Mouse (Mus musculus) lung, postnatal 0 days (tissue): ENCODE results near the gene Ramp2. TPM values are rescaled to one million over a fixed set of nuclear protein-coding genes. Genes with fewer than 3 reads are reported as not detected.
A peak's percentile ranks its signal among the peaks of the same experiment; 100 is the strongest.

Source experiments
- ATAC-seq: fragments of 200-750 bp; cut with Nextera tagmentation; 2 replicates; pipeline ENCODE4 v1.8.0; 2017; ENCODE audit warnings: moderate library complexity
- DNase-seq: peaks from one replicate; pipeline ENCODE4 v3.0.0-alpha.2; 2016; ENCODE audit warnings: low spot score
- H3K27ac ChIP-seq: fragments of 300-500 bp; sonication (generic); 2 replicates; pipeline ENCODE4 v1.5.1; 2014; ENCODE audit warnings: antibody characterized with exemption, mild to moderate bottlenecking, low read length, mixed read lengths
- H3K27me3 ChIP-seq: fragments of 300-500 bp; sonication (generic); replicated peaks from 2 replicates; pipeline ENCODE4 v1.6.1; 2014; ENCODE audit warnings: low read length, mixed read lengths; ENCODE audit not compliant: insufficient read depth
- H3K36me3 ChIP-seq: fragments of 300-500 bp; sonication (generic); 2 replicates; pipeline ENCODE4 v1.6.1; 2014; ENCODE audit warnings: low read length, mixed read lengths; ENCODE audit not compliant: insufficient read depth
- H3K4me1 ChIP-seq: fragments of 300-500 bp; sonication (generic); 2 replicates; pipeline ENCODE4 v1.6.1; 2014; ENCODE audit warnings: antibody characterized with exemption, low read depth, low read length, mixed read lengths; ENCODE audit not compliant: insufficient read depth
- H3K4me2 ChIP-seq: fragments of 300-500 bp; sonication (generic); replicated peaks from 2 replicates; pipeline ENCODE4 v1.6.1; 2014; ENCODE audit warnings: low read depth, mild to moderate bottlenecking, low read length, moderate library complexity, mixed read lengths
- H3K4me3 ChIP-seq: fragments of 300-500 bp; sonication (generic); 2 replicates; pipeline ENCODE4 v1.5.1; 2014; ENCODE audit warnings: low read depth, low read length
- H3K9ac ChIP-seq: fragments of 300-500 bp; sonication (generic); replicated peaks from 2 replicates; pipeline ENCODE4 v1.6.1; 2014; ENCODE audit warnings: low read depth, mild to moderate bottlenecking
- H3K9me3 ChIP-seq: fragments of 300-500 bp; sonication (generic); 2 replicates; pipeline ENCODE4 v1.6.1; 2016; ENCODE audit warnings: low read length, mixed read lengths
- CTCF ChIP-seq: IDR thresholded peaks from 2 replicates; pipeline ENCODE4 v1.5.1; 2016; ENCODE audit warnings: antibody characterized with exemption, mild to moderate bottlenecking
- EP300 ChIP-seq: IDR thresholded peaks from 2 replicates; pipeline ENCODE4 v1.6.1; 2016; ENCODE audit warnings: antibody characterized with exemption, mild to moderate bottlenecking, control low read depth
- WGBS: fragments of 180-500 bp; shearing (Covaris S2); extraction: QIAGEN DNeasy Blood & Tissue Kit; methylation state at CpG from one replicate; pipeline ENCODE4 v1.1.7; 2014; 5-methylcytosine and 5-hydroxymethylcytosine counted together
- polyA plus RNA-seq: library from polyadenylated mRNA; unstranded; fragments of >200 nt; fragmentation: Nextera tagmentation; extraction: Ambion mirVana; gene quantifications from 2 replicates; pipeline ENCODE4 v1.2.1, GENCODE M21; 2015

Gene Ramp2
- polyA plus RNA-seq, result 759 and 834 TPM in 2 replicates

GRCm38 (mm10) chr11:101245855-101246701 is at the start of gene Ramp2:
Gene Ramp2 (plus strand): TSS chr11:101246028.
- peak within 1 kb of the TSS; percentile 92 for H3K27ac ChIP-seq
- TF ChIP-seq CTCF (peak; percentile 3; the same call in 1 of the 2 replicates), EP300 (no peak)
- 0 out of 2 replicates have a peak, but pooled peaks cover 3% of the 10 kb centered on the region for H3K27me3 ChIP-seq
- no peaks in the 10 kb centered on the region for H3K4me1 ChIP-seq
- 1% methylated on average over 47 of the region's 63 CpGs for WGBS
- H3K9me3 ChIP-seq, result no peaks in the 10 kb centered on the region
- ATAC-seq (peak; percentile 84), DNase-seq (peak; percentile 69)
- no peaks in the 10 kb centered on the region for H3K36me3 ChIP-seq
- peak within 1 kb of the TSS; percentile 64 for H3K9ac ChIP-seq
- peak within 1 kb of the TSS; percentile 50 for H3K4me3 ChIP-seq
- H3K4me2 ChIP-seq, result peak within 1 kb of the TSS; percentile 70

DNA sequence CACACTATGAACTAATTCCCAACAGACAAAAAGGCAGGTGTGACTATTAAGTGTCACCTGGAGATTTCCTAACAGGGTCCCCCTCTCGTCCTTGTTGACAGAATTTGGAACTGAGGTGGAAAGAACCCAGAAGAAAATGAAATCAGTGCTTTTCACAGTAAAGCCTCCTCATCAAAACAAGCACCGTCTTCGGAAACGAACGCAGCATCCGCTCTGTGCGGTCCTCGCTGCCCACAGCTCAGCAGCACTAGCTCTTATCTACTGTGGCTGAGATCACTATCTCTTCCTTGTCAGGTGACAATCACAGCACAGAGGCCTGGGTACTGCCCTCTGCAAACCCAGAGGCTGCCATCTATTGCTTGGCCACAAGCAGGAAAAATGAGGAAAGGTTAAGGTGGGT is 49.7 kb upstream of the Ramp2 start:
- Histone ChIP-seq H3K36me3 (peaks cover 44% of the 10 kb centered on the region), H3K4me2 (no peak overlapping the region), H3K4me3 (no peak overlapping the region), H3K27me3 (no peaks in the 10 kb centered on the region), H3K9ac (no peak overlapping the region), H3K9me3 (no peaks in the 10 kb centered on the region), H3K27ac (no peak overlapping the region), H3K4me1 (no peaks in the 10 kb centered on the region)
- 81% methylated on average over 8 of the region's 8 CpGs for WGBS
- TF ChIP-seq CTCF, result no peak
- TF ChIP-seq EP300, result no peak
- DNase-seq, result no peak
- no peak for ATAC-seq

DNA sequence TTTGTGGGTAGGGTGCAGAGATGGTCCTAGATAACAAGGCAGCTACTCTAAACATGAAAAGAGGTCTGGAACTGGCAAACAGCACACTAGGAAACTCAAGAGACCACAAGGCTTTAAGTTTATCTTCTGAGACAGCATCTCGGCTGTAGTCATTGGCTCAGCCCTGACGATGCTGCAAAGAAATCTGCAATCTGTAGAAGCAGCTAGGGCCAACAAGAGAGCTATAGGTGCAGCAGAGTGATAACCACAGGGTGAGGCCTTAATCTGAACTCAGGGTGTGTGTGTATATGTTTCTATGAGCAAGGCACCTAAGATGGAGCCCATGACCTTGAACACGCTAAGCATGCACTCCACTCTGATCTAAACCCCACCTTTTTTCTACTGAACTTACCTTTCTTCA is 46.3 kb upstream of the Ramp2 start:
- no peaks in the 10 kb centered on the region for H3K9me3 ChIP-seq
- no peak overlapping the region for H3K4me3 ChIP-seq
- TF ChIP-seq EP300 (no peak), CTCF (no peak)
- peaks cover 50% of the 10 kb centered on the region for H3K36me3 ChIP-seq
- no peak for ATAC-seq
- WGBS, result 72% methylated on average over 3 of the region's 3 CpGs
- no peak overlapping the region for H3K4me2 ChIP-seq
- DNase-seq, result no peak
- H3K9ac ChIP-seq, result no peak overlapping the region
- no peaks in the 10 kb centered on the region for H3K4me1 ChIP-seq
- no peaks in the 10 kb centered on the region for H3K27me3 ChIP-seq
- no peak overlapping the region for H3K27ac ChIP-seq

GRCm38 (mm10) chr11:101200986-101201385 is 44.8 kb upstream of the Ramp2 start:
- WGBS, result 21% methylated on average over 7 of the region's 7 CpGs
- H3K9ac ChIP-seq, result no peak overlapping the region
- DNase-seq (peak; percentile 69), ATAC-seq (no peak)
- no peaks in the 10 kb centered on the region for H3K4me1 ChIP-seq
- H3K4me2 ChIP-seq, result no peak overlapping the region
- no peak overlapping the region for H3K27ac ChIP-seq
- H3K27me3 ChIP-seq, result no peaks in the 10 kb centered on the region
- H3K4me3 ChIP-seq, result no peak overlapping the region
- H3K9me3 ChIP-seq, result no peaks in the 10 kb centered on the region
- TF ChIP-seq CTCF (peak; percentile 78), EP300 (no peak)
- H3K36me3 ChIP-seq, result peaks cover 53% of the 10 kb centered on the region

DNA sequence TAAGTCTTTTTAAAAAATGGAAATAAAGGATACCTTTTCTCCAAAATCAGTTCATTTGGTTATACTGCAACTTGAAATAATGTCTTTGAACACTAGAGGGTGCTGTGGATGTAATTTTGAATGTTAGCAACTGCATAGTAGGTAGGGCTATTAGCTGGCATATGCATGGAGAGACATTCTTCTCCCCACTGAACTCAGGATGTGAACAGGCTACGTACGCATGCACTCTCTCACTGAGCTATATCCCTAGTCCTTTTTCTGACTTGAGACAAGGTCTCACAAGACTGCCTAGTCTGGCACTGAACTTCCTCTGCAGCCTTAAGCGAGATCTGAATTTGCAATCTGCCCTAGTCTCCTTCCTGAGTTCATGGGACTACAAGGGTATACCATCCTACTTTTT is 33.9 kb upstream of the Ramp2 start:
- H3K4me1 ChIP-seq, result no peaks in the 10 kb centered on the region
- no peaks in the 10 kb centered on the region for H3K9me3 ChIP-seq
- no peak overlapping the region for H3K4me3 ChIP-seq
- H3K9ac ChIP-seq, result no peak overlapping the region
- H3K27me3 ChIP-seq, result no peaks in the 10 kb centered on the region
- TF ChIP-seq CTCF, result peak; percentile 86
- no peak for TF ChIP-seq EP300
- 0 out of 2 replicates have a peak overlapping the region, but pooled peaks have one; percentile 32 for H3K27ac ChIP-seq
- DNase-seq (peak; percentile 91), ATAC-seq (peak; percentile 92)
- WGBS, result 30% methylated on average over 3 of the region's 3 CpGs
- no peak overlapping the region for H3K4me2 ChIP-seq
- peaks cover 52% of the 10 kb centered on the region for H3K36me3 ChIP-seq

DNA sequence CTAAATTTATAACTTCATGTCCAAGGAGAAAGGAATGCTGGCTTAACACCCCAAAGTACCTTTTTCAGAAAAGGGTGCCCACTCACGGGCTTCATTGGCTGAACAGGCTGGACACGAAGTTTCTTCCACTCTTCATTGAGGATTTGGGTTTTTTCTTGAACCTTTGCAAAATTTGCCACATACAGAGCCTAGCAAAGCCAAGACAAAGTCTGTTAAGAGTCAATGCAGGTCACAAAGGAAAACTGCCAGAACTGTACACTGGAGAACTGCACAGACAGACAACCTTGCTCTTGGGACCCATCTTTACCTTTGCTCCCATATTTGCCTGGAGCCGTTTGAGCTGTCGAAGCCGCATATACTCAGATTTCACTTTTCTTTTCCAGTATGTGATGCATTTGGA is 28.9 kb upstream of the Ramp2 start:
- H3K36me3 ChIP-seq, result peaks cover 28% of the 10 kb centered on the region
- H3K27ac ChIP-seq, result no peak overlapping the region
- H3K9ac ChIP-seq, result no peak overlapping the region
- no peak overlapping the region for H3K4me2 ChIP-seq
- WGBS, result 95% methylated on average over 5 of the region's 5 CpGs
- ATAC-seq (no peak), DNase-seq (no peak)
- H3K4me1 ChIP-seq, result no peaks in the 10 kb centered on the region
- H3K9me3 ChIP-seq, result no peaks in the 10 kb centered on the region
- H3K27me3 ChIP-seq, result no peaks in the 10 kb centered on the region
- no peak overlapping the region for H3K4me3 ChIP-seq
- TF ChIP-seq CTCF (no peak), EP300 (no peak)
